Mouse (Mus musculus) lung, postnatal 0 days (tissue): ENCODE results near the gene Cpm.

Source experiments
- CTCF ChIP-seq: IDR thresholded peaks from 2 replicates; pipeline ENCODE4 v1.5.1; 2016; ENCODE audit warnings: antibody characterized with exemption, mild to moderate bottlenecking
- EP300 ChIP-seq: IDR thresholded peaks from 2 replicates; pipeline ENCODE4 v1.6.1; 2016; ENCODE audit warnings: antibody characterized with exemption, mild to moderate bottlenecking, control low read depth

DNA sequence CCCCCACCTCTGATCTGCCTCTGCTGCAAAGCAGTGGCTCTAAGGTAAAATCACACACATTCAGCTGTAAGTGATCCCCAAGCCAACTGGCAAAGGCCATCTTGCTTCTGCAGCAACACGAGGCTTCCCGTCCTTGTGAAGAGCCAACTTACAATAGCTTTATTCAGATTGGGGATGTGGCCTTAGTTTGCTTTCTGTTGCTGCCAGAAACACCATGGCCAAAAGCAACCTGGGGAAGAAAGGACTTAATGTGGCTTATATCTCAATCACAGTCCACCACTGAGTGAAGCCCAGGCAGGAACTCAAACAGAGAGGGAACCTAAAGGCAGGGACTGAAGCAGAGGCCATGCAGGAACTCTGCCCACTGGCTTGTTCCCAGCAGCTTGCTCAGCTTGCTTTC, 17.3 kb upstream of the Cpm start:
- TF ChIP-seq CTCF (no peak), EP300 (no peak)
